28 mouse cellular contexts compared by ENCODE assay signal in genomic region chr14:79266408-79266807, GRCm38 (mm10). TPM values are rescaled to one million over a fixed set of nuclear protein-coding genes. Genes with fewer than 3 reads are reported as not detected.
A peak's percentile ranks its signal among the peaks of the same experiment; 100 is the strongest.
DNase-seq lines count a peak whose midpoint lies in the region; ATAC-seq and TF ChIP-seq lines count a peak whose summit lies in the region.
"Had no signal": no experiment of that assay in that cellular context is flagged by ENCODE, and none has a peak within 500 bp of the region (broad histone marks: within the 10 kb centered on the region; RNA-seq: fewer than 3 reads in every experiment).

No protein-coding gene starts in this region.

- H3K4me1 ChIP-seq in thymus, adult 2 months (replicated peaks; ENCODE audit: control insufficient read depth, insufficient read depth, low read length), result peaks cover 51% of the 10 kb centered on the region
- H3K4me1 ChIP-seq in bone marrow, adult 2 months (ENCODE audit: control insufficient read depth, insufficient read depth, low read length), result peaks cover 9% of the 10 kb centered on the region
- no peaks in the 10 kb centered on the region for H3K4me1 ChIP-seq in forebrain, embryonic 11.5 days (replicated peaks; ENCODE audit: control insufficient read depth, insufficient read depth, low read length)
- H3K4me1 ChIP-seq: embryonic facial prominence, embryonic 12.5 days; forebrain, embryonic 13.5 days; heart, embryonic 12.5 days; hindbrain, embryonic 12.5 days had no signal

- no peak for TF ChIP-seq CTCF in thymus, adult 2 months (IDR thresholded peaks at IDR 0.05; ENCODE audit: borderline replicate concordance, control insufficient read depth, extremely low read depth, insufficient read depth, low read length, poor library complexity)
- TF ChIP-seq CTCF in bone marrow, adult 2 months (IDR thresholded peaks at IDR 0.05; ENCODE audit: control insufficient read depth, insufficient read depth, low read length), result no peak

- no peak for TF ChIP-seq POLR2A in thymus, adult 2 months (IDR thresholded peaks at IDR 0.05; ENCODE audit: control insufficient read depth, extremely low read depth, insufficient read depth, low read length, poor library complexity)
- TF ChIP-seq POLR2A in bone marrow, adult 2 months (IDR thresholded peaks at IDR 0.05; ENCODE audit: borderline replicate concordance, control insufficient read depth, low read depth, low read length), result no peak

- no peak overlapping the region for H3K9ac ChIP-seq in forebrain, embryonic 11.5 days (ENCODE audit: low read length)
- H3K9ac ChIP-seq: embryonic facial prominence, embryonic 12.5 days; forebrain, embryonic 13.5 days; forebrain, postnatal 0 days; heart, embryonic 12.5 days; hindbrain, embryonic 12.5 days had no signal

- H3K36me3 ChIP-seq in thymus, adult 2 months (ENCODE audit: control insufficient read depth, insufficient read depth, low read length), result no peaks in the 10 kb centered on the region
- no peaks in the 10 kb centered on the region for H3K36me3 ChIP-seq in forebrain, embryonic 11.5 days (ENCODE audit: control insufficient read depth, insufficient read depth, low read length)
- H3K36me3 ChIP-seq: embryonic facial prominence, embryonic 12.5 days; heart, embryonic 12.5 days; hindbrain, embryonic 12.5 days had no signal

- DNase-seq in adrenal gland, postnatal 14 days, result peak; percentile 68
- no peak for DNase-seq in adrenal gland, postnatal 25 days
- no peak for DNase-seq in thymus, adult 2 months
- DNase-seq in thymus, adult 18-20 months, result no peak
- no peak for DNase-seq in forebrain, embryonic 11.5 days (ENCODE audit: low spot score)
- no peak for DNase-seq in left cerebral cortex, postnatal 25 days (ENCODE audit: low spot score in 2 of 2)
- DNase-seq: cerebellum, adult 11-12 months; cerebellum, adult 9-10 months; cerebellum, postnatal 25 days; forebrain, postnatal 0 days; gastrocnemius, postnatal 14 days; heart, adult 2 months; heart, postnatal 4 days; kidney, adult 11 months had no signal

- ATAC-seq in forebrain, embryonic 11.5 days (replicated peaks; ENCODE audit: low FRiP score), result no peak
- ATAC-seq: forebrain, embryonic 13.5 days; forebrain, postnatal 0 days; hindbrain, embryonic 16.5 days; inflammation-experienced regulatory T-cells, adult 6 months had no signal

- no peaks in the 10 kb centered on the region for H3K27me3 ChIP-seq in thymus, adult 2 months (ENCODE audit: control insufficient read depth, insufficient read depth, low read length)
- H3K27me3 ChIP-seq in forebrain, embryonic 11.5 days (ENCODE audit: control insufficient read depth, insufficient read depth, low read length), result no peaks in the 10 kb centered on the region
- H3K27me3 ChIP-seq: embryonic facial prominence, embryonic 12.5 days; forebrain, embryonic 13.5 days; hindbrain, embryonic 12.5 days had no signal

- intact Hi-C loops in left cerebral cortex, postnatal 25 days (cut with DNase I), result no loop called here

- no peak overlapping the region for H3K4me2 ChIP-seq in forebrain, embryonic 11.5 days (ENCODE audit: low read depth, low read length, severe bottlenecking)
- H3K4me2 ChIP-seq: embryonic facial prominence, embryonic 12.5 days; forebrain, embryonic 13.5 days; heart, embryonic 12.5 days; hindbrain, embryonic 12.5 days had no signal

- H3K4me3 ChIP-seq in thymus, adult 2 months (ENCODE audit: control insufficient read depth, insufficient read depth, low read length), result no peak overlapping the region
- no peak overlapping the region for H3K4me3 ChIP-seq in bone marrow, adult 2 months (replicated peaks; ENCODE audit: control insufficient read depth, low read depth, low read length)
- H3K4me3 ChIP-seq in forebrain, embryonic 11.5 days (ENCODE audit: low read depth, low read length), result no peak overlapping the region
- H3K4me3 ChIP-seq: embryonic facial prominence, embryonic 12.5 days; forebrain, embryonic 13.5 days; heart, adult 2 months; heart, embryonic 12.5 days; hindbrain, embryonic 12.5 days had no signal

- peak overlapping the region; percentile 51 for H3K27ac ChIP-seq in thymus, adult 2 months (ENCODE audit: control insufficient read depth, insufficient read depth, low read length)
- H3K27ac ChIP-seq in bone marrow, adult 2 months (ENCODE audit: control insufficient read depth, insufficient read depth, low read depth, low read length, poor library complexity), result peak overlapping the region; percentile 8; the same call in 1 of the 2 replicates
- H3K27ac ChIP-seq in forebrain, embryonic 11.5 days (ENCODE audit: low read depth, low read length), result no peak overlapping the region
- H3K27ac ChIP-seq: embryonic facial prominence, embryonic 12.5 days; forebrain, embryonic 13.5 days; heart, adult 2 months; hindbrain, embryonic 12.5 days had no signal

- H3K9me3 ChIP-seq in forebrain, embryonic 11.5 days (ENCODE audit: control insufficient read depth, low read length), result no peaks in the 10 kb centered on the region
- H3K9me3 ChIP-seq: embryonic facial prominence, embryonic 12.5 days; forebrain, embryonic 13.5 days; heart, embryonic 12.5 days; hindbrain, embryonic 12.5 days had no signal

RNA-seq across cellular contexts. Expression of gene Zfp957, which starts 19.2 kb away (rescaled TPM):
- not detected in 2 replicates for total RNA-seq in adrenal gland, postnatal 14 days (2021)
- total RNA-seq in adrenal gland, postnatal 25 days (2021), result not detected in 2 replicates
- polyA plus RNA-seq in thymus, adult 2 months (2012; rRNA removed), result not detected in 2 replicates
- not detected in 2 replicates for polyA plus RNA-seq in bone marrow, adult 2 months (2011; ENCODE audit: insufficient read depth, insufficient read length, low replicate concordance, missing spikeins)
- polyA plus RNA-seq in forebrain, embryonic 11.5 days (2014; fragmentation: Nextera tagmentation; extraction: Ambion mirVana), result not detected in 2 replicates
- not detected for total RNA-seq in left cerebral cortex, postnatal 25 days (2021)
- total RNA-seq: adrenal gland, adult 18-20 months; ES-E14; forebrain, postnatal 0 days; gastrocnemius, adult 18-20 months; gastrocnemius, postnatal 14 days; heart, adult 2 months; heart, postnatal 4 days had no signal
- polyA plus RNA-seq: brain, embryonic 14.5 days; cortical plate, adult 2 months; embryonic facial prominence, embryonic 12.5 days; forebrain, embryonic 13.5 days; forebrain, postnatal 0 days; gonadal fat pad, adult 2 months; heart, adult 2 months; heart, embryonic 12.5 days; heart, postnatal 0 days; hindbrain, embryonic 16.5 days had no signal

RNA-seq across cellular contexts. Expression of gene Rgcc, which starts 35.0 kb away (rescaled TPM):
- total RNA-seq in adrenal gland, postnatal 14 days (2021), result 172 and 203 TPM in 2 replicates
- 92.6 and 100 TPM in 2 replicates for total RNA-seq in adrenal gland, postnatal 25 days (2021)
- 880 and 889 TPM in 2 replicates for polyA plus RNA-seq in thymus, adult 2 months (2012; rRNA removed)
- polyA plus RNA-seq in bone marrow, adult 2 months (2011; ENCODE audit: insufficient read depth, insufficient read length, low replicate concordance, missing spikeins), result 53.6 and 73.5 TPM in 2 replicates
- 72.4 and 75.8 TPM in 2 replicates for polyA plus RNA-seq in forebrain, embryonic 11.5 days (2014; fragmentation: Nextera tagmentation; extraction: Ambion mirVana)
- 10 to 100 TPM; 31.9 to 42.4 TPM for total RNA-seq in left cerebral cortex, postnatal 25 days (2021)
